Mouse (Mus musculus) C2C12 (cell line): ENCODE results near the gene Fam227b. TPM values are rescaled to one million over a fixed set of nuclear protein-coding genes. Genes with fewer than 3 reads are reported as not detected.

ENCODE experiments used
- H3K27me3 ChIP-seq: one replicate; pipeline ENCODE4 v1.6.1; 2011; ENCODE audit not compliant: control insufficient read depth, insufficient read depth, insufficient read length
- H3K36me3 ChIP-seq: one replicate; pipeline ENCODE4 v1.6.1; 2011; ENCODE audit not compliant: control insufficient read depth, insufficient read depth
- H3K4me3 ChIP-seq: one replicate; pipeline ENCODE4 v1.5.1; 2011; ENCODE audit warnings: mild to moderate bottlenecking, control low read depth; ENCODE audit not compliant: poor library complexity, insufficient read depth, severe bottlenecking
- H3K79me2 ChIP-seq: one replicate; pipeline ENCODE4 v1.6.1; 2011; ENCODE audit not compliant: control insufficient read depth, insufficient read depth
- H3K79me3 ChIP-seq: one replicate; pipeline ENCODE4 v1.6.1; 2011; ENCODE audit warnings: low read depth, control low read depth
- H3ac ChIP-seq: one replicate; pipeline ENCODE3; 2011; ENCODE audit warnings: low read depth; ENCODE audit not compliant: control insufficient read depth, insufficient read length
- CEBPB ChIP-seq: IDR thresholded peaks from one replicate; pipeline ENCODE4 v1.6.1; 2011; ENCODE audit warnings: low read depth, mild to moderate bottlenecking, control low read depth, moderate library complexity
- CTCF ChIP-seq: IDR thresholded peaks from one replicate; pipeline ENCODE4 v1.5.1; 2011; ENCODE audit not compliant: control insufficient read depth, insufficient read depth, insufficient read length
- FOSL1 ChIP-seq: IDR thresholded peaks from one replicate; pipeline ENCODE4 v1.8.0; 2011; ENCODE audit warnings: mild to moderate bottlenecking, low read length; ENCODE audit not compliant: poor library complexity, insufficient read depth, severe bottlenecking
- MAX ChIP-seq: IDR thresholded peaks from one replicate; pipeline ENCODE4 v1.6.1; 2011; ENCODE audit warnings: mild to moderate bottlenecking, control low read depth
- MYOD1 ChIP-seq: IDR thresholded peaks from one replicate; pipeline ENCODE4 v1.6.1; 2011; ENCODE audit warnings: low read depth; ENCODE audit not compliant: control insufficient read depth, insufficient read length
- MYOG ChIP-seq: IDR thresholded peaks from one replicate; pipeline ENCODE4 v1.6.1; 2011; ENCODE audit not compliant: control insufficient read depth, insufficient read length; ENCODE audit errors: extremely low read depth
- USF1 ChIP-seq: IDR thresholded peaks from one replicate; pipeline ENCODE4 v1.6.1; 2011; ENCODE audit warnings: low read depth, mild to moderate bottlenecking, control low read depth, moderate library complexity
- polyA plus RNA-seq: library from polyadenylated mRNA; unstranded; fragments of >200 nt; fragmentation: generic; extraction: Trizol; gene quantifications from one replicate; pipeline ENCODE4 v1.2.1, GENCODE M21; 2012; ENCODE audit warnings: missing spikeins

Fam227b gene
- polyA plus RNA-seq, 1 experiment: not detected

GRCm38 (mm10) chr2:126033114-126033972, 118.5 kb downstream of the Fam227b start:
- H3ac ChIP-seq: no peak overlapping the region
- peaks cover 40% of the 10 kb centered on the region for H3K79me2 ChIP-seq
- H3K27me3 ChIP-seq: no peaks in the 10 kb centered on the region
- peaks cover 27% of the 10 kb centered on the region for H3K36me3 ChIP-seq
- peaks cover 34% of the 10 kb centered on the region for H3K79me3 ChIP-seq
- TF ChIP-seq MYOD1 (no peak), MAX (no peak), CTCF (no peak), CEBPB (no peak), USF1 (no peak), FOSL1 (no peak), MYOG (no peak)
- no peak overlapping the region for H3K4me3 ChIP-seq

GRCm38 (mm10) chr2:126031186-126031900, 120.5 kb downstream of the Fam227b start:
- H3K36me3 ChIP-seq: peaks cover 8% of the 10 kb centered on the region
- H3K4me3 ChIP-seq: no peak overlapping the region
- peaks cover 20% of the 10 kb centered on the region for H3K79me2 ChIP-seq
- TF ChIP-seq MAX (peak; percentile 77), MYOD1 (peak; percentile 43), USF1 (no peak), MYOG (no peak), FOSL1 (peak; percentile 91), CTCF (no peak), CEBPB (peak; percentile 99)
- H3ac ChIP-seq: no peak overlapping the region
- H3K79me3 ChIP-seq: peaks cover 14% of the 10 kb centered on the region
- no peaks in the 10 kb centered on the region for H3K27me3 ChIP-seq

- H3K36me3 ChIP-seq: no peaks in the 10 kb centered on the region
Measured at GRCm38 (mm10) chr2:126015763-126016473, 135.9 kb downstream of the Fam227b start.

GRCm38 (mm10) chr2:126014989-126015710, 136.7 kb downstream of the Fam227b start:
- Histone ChIP-seq H3K79me3 (no peaks in the 10 kb centered on the region), H3K79me2 (no peaks in the 10 kb centered on the region), H3K4me3 (no peak overlapping the region), H3K36me3 (no peaks in the 10 kb centered on the region), H3K27me3 (no peaks in the 10 kb centered on the region), H3ac (no peak overlapping the region)
- no peak for TF ChIP-seq FOSL1
- no peak for TF ChIP-seq MAX

More at GRCm38 (mm10) chr2:126015763-126016473, 135.9 kb downstream of the Fam227b start:
- Histone ChIP-seq H3K4me3 (no peak overlapping the region), H3K79me2 (no peaks in the 10 kb centered on the region), H3K79me3 (no peaks in the 10 kb centered on the region), H3ac (no peak overlapping the region), H3K27me3 (no peaks in the 10 kb centered on the region)
- TF ChIP-seq CTCF: no peak
- TF ChIP-seq MYOG: no peak
- no peak for TF ChIP-seq USF1
- TF ChIP-seq CEBPB: no peak
- no peak for TF ChIP-seq MYOD1
- no peak for TF ChIP-seq MAX
- no peak for TF ChIP-seq FOSL1

- Histone ChIP-seq H3K79me3 (no peaks in the 10 kb centered on the region), H3ac (no peak overlapping the region), H3K4me3 (no peak overlapping the region), H3K27me3 (no peaks in the 10 kb centered on the region), H3K79me2 (no peaks in the 10 kb centered on the region), H3K36me3 (no peaks in the 10 kb centered on the region)
- no peak for TF ChIP-seq MYOG
- no peak for TF ChIP-seq USF1
- TF ChIP-seq CTCF: no peak
- TF ChIP-seq FOSL1: no peak
- no peak for TF ChIP-seq MAX
- TF ChIP-seq MYOD1: no peak
- TF ChIP-seq CEBPB: no peak
Measured at GRCm38 (mm10) chr2:126006742-126007141, 145.1 kb downstream of the Fam227b start.
